Mouse (Mus musculus) intestine, embryonic 14.5 days (tissue): ENCODE results near the gene Arhgef7. TPM values are rescaled to one million over a fixed set of nuclear protein-coding genes. Genes with fewer than 3 reads are reported as not detected.
"Not testable (repeated sequence)": the region's sequence is repeated elsewhere in the genome, so short reads cannot be mapped to it uniquely, and the experiment has no call there.

Experiments used
- ATAC-seq: fragments of 200-750 bp; cut with Nextera tagmentation; replicated peaks from 2 replicates; pipeline ENCODE4 v1.8.0; 2017; ENCODE audit warnings: low read depth, moderate number of reproducible peaks, moderate TSS enrichment, moderate library complexity; ENCODE audit not compliant: low FRiP score, low TSS enrichment
- DNase-seq: peaks from one replicate; pipeline ENCODE4 v3.0.0-alpha.2; 2018; ENCODE audit warnings: low spot score
- H3K27ac ChIP-seq: fragments of 300-500 bp; sonication (generic); 2 replicates; pipeline ENCODE4 v1.5.1; 2014; ENCODE audit warnings: low read depth, mild to moderate bottlenecking, control low read depth
- H3K27me3 ChIP-seq: fragments of 300-500 bp; sonication (generic); replicated peaks from 2 replicates; pipeline ENCODE4 v1.6.1; 2014; ENCODE audit warnings: low read length, control low read depth; ENCODE audit not compliant: control insufficient read depth, insufficient read depth
- H3K36me3 ChIP-seq: fragments of 300-500 bp; sonication (generic); 2 replicates; pipeline ENCODE4 v1.6.1; 2014; ENCODE audit warnings: low read length, control low read depth; ENCODE audit not compliant: control insufficient read depth, insufficient read depth
- H3K4me1 ChIP-seq: fragments of 300-500 bp; sonication (generic); replicated peaks from 2 replicates; pipeline ENCODE4 v1.6.1; 2014; ENCODE audit warnings: low read length, control low read depth, mixed read lengths; ENCODE audit not compliant: control insufficient read depth, insufficient read depth
- H3K4me2 ChIP-seq: fragments of 300-500 bp; sonication (generic); 2 replicates; pipeline ENCODE4 v1.6.1; 2014; ENCODE audit warnings: low read length
- H3K4me3 ChIP-seq: fragments of 300-500 bp; sonication (generic); 2 replicates; pipeline ENCODE4 v1.5.1; 2014; ENCODE audit warnings: low read depth, low read length, control low read depth, mixed read lengths
- H3K9ac ChIP-seq: fragments of 300-500 bp; sonication (generic); 2 replicates; pipeline ENCODE4 v1.6.1; 2014; ENCODE audit warnings: mild to moderate bottlenecking, low read length
- H3K9me3 ChIP-seq: fragments of 300-500 bp; sonication (generic); 2 replicates; pipeline ENCODE4 v1.6.1; 2016; ENCODE audit warnings: low read length, control low read depth; ENCODE audit not compliant: control insufficient read depth
- WGBS: fragments of 180-500 bp; shearing (Covaris S2); extraction: QIAGEN DNeasy Blood & Tissue Kit; methylation state at CpG from one replicate; pipeline ENCODE4 v1.1.7; 2014; 5-methylcytosine and 5-hydroxymethylcytosine counted together
- polyA plus RNA-seq: library from polyadenylated mRNA; unstranded; fragments of >200 nt; fragmentation: Nextera tagmentation; extraction: Ambion mirVana; gene quantifications from 2 replicates; pipeline ENCODE4 v1.2.1, GENCODE M21; 2014

The Arhgef7 gene
- polyA plus RNA-seq, 1 experiment from 2014 or later: 33.9 TPM

- H3K4me3 ChIP-seq, H3K27me3 ChIP-seq, DNase-seq, H3K9me3 ChIP-seq, H3K4me1 ChIP-seq, H3K4me2 ChIP-seq, H3K9ac ChIP-seq, ATAC-seq, H3K27ac ChIP-seq, H3K36me3 ChIP-seq: not testable (repeated sequence)
- 97% methylated on average over 6 of the region's 6 CpGs for WGBS
These were observed 146.7 kb downstream of the Arhgef7 start for GRCm38 (mm10) chr8:11874227-11874626.

DNA sequence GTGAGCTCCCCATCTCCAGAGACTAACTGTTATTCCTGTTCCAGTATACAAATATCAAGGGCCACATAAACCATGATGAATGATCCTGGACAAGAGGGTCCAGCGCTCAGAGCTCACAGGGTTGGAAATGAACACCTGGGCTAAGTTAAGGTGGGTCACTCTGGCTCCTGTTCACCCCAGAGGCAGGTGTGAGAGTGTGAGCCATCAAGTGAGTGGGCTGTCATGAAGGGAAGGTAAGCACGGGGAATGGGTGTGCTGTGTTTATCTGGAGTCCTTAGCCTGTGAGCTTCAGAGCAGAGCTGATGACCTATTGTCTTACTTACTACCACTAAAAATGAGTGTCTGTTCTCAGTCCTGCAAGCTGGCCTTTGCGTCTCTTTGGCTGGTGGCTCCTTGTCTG, 157.1 kb downstream of the Arhgef7 start:
- peaks cover 4% of the 10 kb centered on the region; the same call in 1 of the 2 replicates for H3K9me3 ChIP-seq
- H3K4me1 ChIP-seq: no peaks in the 10 kb centered on the region
- no peak overlapping the region for H3K4me2 ChIP-seq
- H3K27ac ChIP-seq: no peak overlapping the region
- no peak for ATAC-seq
- no peak overlapping the region for H3K4me3 ChIP-seq
- WGBS: 93% methylated on average over 3 of the region's 3 CpGs
- no peak overlapping the region for H3K9ac ChIP-seq
- H3K27me3 ChIP-seq: no peaks in the 10 kb centered on the region
- H3K36me3 ChIP-seq: no peaks in the 10 kb centered on the region
- no peak for DNase-seq

Other genes with a start within 250 kb of the Arhgef7 start
- 7.8 and 8.6 TPM in 2 replicates for gene Rab20, start 249.0 kb upstream of the Arhgef7 start, polyA plus RNA-seq
- gene Naxd, start 230.2 kb upstream of the Arhgef7 start, polyA plus RNA-seq: 109 and 111 TPM in 2 replicates
- gene Cars2, start 176.9 kb upstream of the Arhgef7 start, polyA plus RNA-seq: 25.8 and 29.9 TPM in 2 replicates
- gene Ing1, start 172.2 kb upstream of the Arhgef7 start, polyA plus RNA-seq: 34.6 and 38.1 TPM in 2 replicates
- 103 and 119 TPM in 2 replicates for gene Ankrd10, start 92.0 kb upstream of the Arhgef7 start, polyA plus RNA-seq
- gene 1700016D06Rik, start 26.7 kb upstream of the Arhgef7 start, polyA plus RNA-seq: not detected in 2 replicates
- 0.46 TPM in 1 of 2 replicates, not detected in the other for gene Tex29, start 112.8 kb downstream of the Arhgef7 start, polyA plus RNA-seq